Mouse (Mus musculus): Measurements from ENCODE around the gene Ccdc105. TPM values are rescaled to one million over a fixed set of nuclear protein-coding genes. Genes with fewer than 3 reads are reported as not detected.

The Ccdc105 gene
- polyA plus RNA-seq, 1 experiment, result 0.13 TPM

DNA sequence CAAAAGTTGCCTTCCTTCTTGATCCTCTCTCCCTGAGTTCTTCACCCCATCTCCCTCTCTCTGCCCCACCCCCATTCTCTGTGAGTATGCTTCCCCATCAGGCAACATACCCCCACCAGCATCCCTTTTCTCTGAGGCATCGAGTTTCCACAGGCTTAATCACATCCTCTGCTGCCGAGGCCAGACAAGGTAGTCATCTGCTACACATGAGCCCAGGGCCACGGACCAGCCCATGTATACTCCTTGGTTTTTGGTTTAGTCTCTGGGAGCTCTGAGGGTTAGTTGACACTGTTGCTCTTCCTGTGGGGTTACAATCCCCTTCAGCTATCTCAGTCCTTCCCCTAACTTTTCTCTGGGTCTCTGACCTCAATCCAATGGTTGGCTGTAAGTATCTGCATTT is 52.0 kb downstream of the Ccdc105 start:
- no peaks in the 10 kb centered on the region for H3K4me1 ChIP-seq (replicated peaks; ENCODE audit: control insufficient read depth, insufficient read depth, low read length)
- H3K27ac ChIP-seq (ENCODE audit: control insufficient read depth, insufficient read depth, low read length), result no peak overlapping the region
- no peak overlapping the region for H3K4me3 ChIP-seq (ENCODE audit: control insufficient read depth, insufficient read depth, low read length)
- DNase-seq, result no peak
- no peak for TF ChIP-seq CTCF (IDR thresholded peaks at IDR 0.05; ENCODE audit: borderline replicate concordance, control insufficient read depth, extremely low read depth, insufficient read depth, low read length, poor library complexity)
- no peak for TF ChIP-seq POLR2A (IDR thresholded peaks at IDR 0.05; ENCODE audit: control insufficient read depth, extremely low read depth, insufficient read depth, low read length, poor library complexity)
- H3K27me3 ChIP-seq (ENCODE audit: control insufficient read depth, insufficient read depth, low read length), result no peaks in the 10 kb centered on the region
- H3K36me3 ChIP-seq (ENCODE audit: control insufficient read depth, insufficient read depth, low read length), result no peaks in the 10 kb centered on the region
- 58% methylated on average over 3 of the region's 3 CpGs for WGBS

Other genes with a start within 250 kb of the Ccdc105 start
- gene Olfr1358, start 235.6 kb downstream of the Ccdc105 start, polyA plus RNA-seq (2012; rRNA removed), result 0.09 TPM in 1 of 2 replicates, not detected in the other
- gene Ilvbl, start 178.7 kb downstream of the Ccdc105 start, polyA plus RNA-seq (2012; rRNA removed), result 235 and 243 TPM in 2 replicates
- gene Syde1, start 161.1 kb downstream of the Ccdc105 start, polyA plus RNA-seq (2012; rRNA removed), result 12.2 and 12.3 TPM in 2 replicates
- not detected in 2 replicates for gene Olfr1357, start 135.0 kb downstream of the Ccdc105 start, polyA plus RNA-seq (2012; rRNA removed)
- gene Casp14, start 34.8 kb downstream of the Ccdc105 start, polyA plus RNA-seq (2012; rRNA removed), result 0.06 and 0.24 TPM in 2 replicates
- not detected in 2 replicates for gene Slc1a6, start 27.4 kb upstream of the Ccdc105 start, polyA plus RNA-seq (2012; rRNA removed)
- gene Olfr1356, start 99.1 kb upstream of the Ccdc105 start, polyA plus RNA-seq (2012; rRNA removed), result not detected in 2 replicates
- not detected in 2 replicates for gene Olfr1355, start 122.5 kb upstream of the Ccdc105 start, polyA plus RNA-seq (2012; rRNA removed)
- gene Olfr1354, start 160.1 kb upstream of the Ccdc105 start, polyA plus RNA-seq (2012; rRNA removed), result not detected in 2 replicates
- gene Olfr8, start 197.6 kb upstream of the Ccdc105 start, polyA plus RNA-seq (2012; rRNA removed), result not detected in 2 replicates
- not detected in 2 replicates for gene Olfr1353, start 210.2 kb upstream of the Ccdc105 start, polyA plus RNA-seq (2012; rRNA removed)
- not detected in 2 replicates for gene Olfr1352, start 228.0 kb upstream of the Ccdc105 start, polyA plus RNA-seq (2012; rRNA removed)